Mouse (Mus musculus) lung, adult 2 months (tissue): ENCODE data around the gene Samd14.

ENCODE experiments used
- CTCF ChIP-seq: fragments of 200-500 bp; IDR thresholded peaks from 2 replicates; pipeline ENCODE4 v1.5.1; 2011; ENCODE audit warnings: mild to moderate bottlenecking, low read length, control low read depth; ENCODE audit not compliant: insufficient read depth
- POLR2A ChIP-seq: fragments of 200-500 bp; IDR thresholded peaks from 2 replicates; pipeline ENCODE4 v1.6.1; 2011; ENCODE audit warnings: low read depth, mild to moderate bottlenecking, control low read depth, low read length, borderline replicate concordance; ENCODE audit errors: extremely low read depth

- no peak for TF ChIP-seq CTCF
- no peak for TF ChIP-seq POLR2A
Measured at GRCm38 (mm10) chr11:95008661-95009628, 734 bp upstream of the Samd14 start.
